Mouse (Mus musculus): ENCODE results near the gene Wdfy2. TPM values are rescaled to one million over a fixed set of nuclear protein-coding genes. Genes with fewer than 3 reads are reported as not detected.

Wdfy2 gene
- total and polyA plus RNA-seq, 3 experiments, result 5.0 to 6.7 (median 6.5) TPM

DNA sequence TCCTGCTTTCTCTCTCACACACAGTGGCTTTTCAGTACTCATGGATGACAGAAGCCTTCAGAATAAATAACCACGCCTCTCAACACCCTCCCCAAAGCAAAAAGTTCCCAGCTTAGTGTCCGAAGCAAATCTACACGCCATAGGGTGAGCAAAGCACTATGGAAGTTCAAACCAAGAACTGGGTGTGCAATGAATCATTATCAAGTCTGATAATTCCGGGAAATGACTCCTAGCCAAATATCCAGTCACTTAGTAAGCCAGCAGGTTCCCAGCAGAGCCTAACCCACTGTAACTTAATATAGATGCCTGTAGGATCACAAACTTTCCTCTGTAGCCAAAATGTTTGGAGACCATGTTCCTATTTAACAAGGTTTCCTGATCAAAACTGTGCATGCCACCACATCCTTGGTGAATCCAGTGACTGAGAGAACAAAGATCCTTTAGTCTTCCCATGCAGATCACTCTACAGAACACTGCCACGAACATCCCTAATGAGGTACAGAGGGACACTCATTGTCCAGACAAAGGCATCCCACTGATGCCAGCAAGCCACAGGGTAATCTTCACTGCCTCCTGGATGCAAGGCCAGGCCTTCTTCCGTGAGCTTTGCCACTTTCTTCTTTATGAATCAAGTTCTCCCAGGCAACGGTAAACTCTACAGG, 154.5 kb downstream of the Wdfy2 start:
- no peak overlapping the region for H3K9ac ChIP-seq (ENCODE audit: low read depth, low read length)
- H3K4me1 ChIP-seq (ENCODE audit: control insufficient read depth, insufficient read depth, low read length), result no peaks in the 10 kb centered on the region
- WGBS, result 64% methylated on average over 7 of the region's 7 CpGs
- H3K27me3 ChIP-seq (ENCODE audit: control insufficient read depth, insufficient read depth, low read length), result no peaks in the 10 kb centered on the region
- DNase-seq, result no peak
- intact Hi-C loops (cut with DNase I), result no loop called here
- H3K27ac ChIP-seq, result no peak overlapping the region
- H3K79me2 ChIP-seq (replicated peaks; ENCODE audit: control insufficient read depth, insufficient read depth, low read length), result no peaks in the 10 kb centered on the region
- TF ChIP-seq CTCF (IDR thresholded peaks at IDR 0.05), result no peak
- TF ChIP-seq POLR2A (IDR thresholded peaks at IDR 0.05; ENCODE audit: insufficient read depth, low read depth, low read length), result no peak
- no peak for TF ChIP-seq EP300 (IDR thresholded peaks at IDR 0.05; ENCODE audit: insufficient read depth, low read depth, low read length)
- H3K4me3 ChIP-seq, result no peak overlapping the region
- no peaks in the 10 kb centered on the region for H3K36me3 ChIP-seq (ENCODE audit: control insufficient read depth, insufficient read depth, low read length)

DNA sequence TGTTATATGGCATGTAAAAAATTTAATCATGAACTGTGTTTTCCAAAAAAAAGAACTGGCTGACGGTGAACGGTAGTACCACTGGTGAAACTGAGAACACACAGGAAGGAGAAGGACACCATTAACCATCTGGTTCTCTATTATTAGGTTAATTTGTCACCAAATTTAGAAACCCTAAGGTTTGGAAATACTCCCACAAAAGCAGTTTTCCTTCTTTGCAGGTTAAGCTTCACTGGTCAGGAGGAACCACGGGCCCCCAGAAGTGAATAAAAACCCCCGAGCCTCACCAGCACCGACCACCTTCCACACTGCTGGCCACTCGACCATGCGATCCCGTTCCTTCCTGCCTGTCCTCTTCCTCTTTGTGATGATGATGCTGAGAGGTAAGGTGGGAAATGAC, 160.3 kb downstream of the Wdfy2 start, which contains the start of gene Defb47:
TSS of gene Defb47 (plus strand) at position 301 of the 400 bp plus-strand sequence.
- no peak within 1 kb of the TSS for H3K4me3 ChIP-seq
- intact Hi-C loops (cut with DNase I), result no loop called here
- no peak within 1 kb of the TSS for H3K27ac ChIP-seq
- no peaks in the 10 kb centered on the region for H3K4me1 ChIP-seq (ENCODE audit: control insufficient read depth, insufficient read depth, low read length)
- DNase-seq, result no peak
- no peaks in the 10 kb centered on the region for H3K27me3 ChIP-seq (ENCODE audit: control insufficient read depth, insufficient read depth, low read length)
- WGBS, result 74% methylated on average over 8 of the region's 8 CpGs
- H3K36me3 ChIP-seq (ENCODE audit: control insufficient read depth, insufficient read depth, low read length), result no peaks in the 10 kb centered on the region
- no peak within 1 kb of the TSS for H3K9ac ChIP-seq (ENCODE audit: low read depth, low read length)
- TF ChIP-seq EP300 (IDR thresholded peaks at IDR 0.05; ENCODE audit: insufficient read depth, low read depth, low read length) (no peak), CTCF (IDR thresholded peaks at IDR 0.05) (no peak), POLR2A (IDR thresholded peaks at IDR 0.05; ENCODE audit: insufficient read depth, low read depth, low read length) (no peak)
- H3K79me2 ChIP-seq (replicated peaks; ENCODE audit: control insufficient read depth, insufficient read depth, low read length), result no peaks in the 10 kb centered on the region

DNA sequence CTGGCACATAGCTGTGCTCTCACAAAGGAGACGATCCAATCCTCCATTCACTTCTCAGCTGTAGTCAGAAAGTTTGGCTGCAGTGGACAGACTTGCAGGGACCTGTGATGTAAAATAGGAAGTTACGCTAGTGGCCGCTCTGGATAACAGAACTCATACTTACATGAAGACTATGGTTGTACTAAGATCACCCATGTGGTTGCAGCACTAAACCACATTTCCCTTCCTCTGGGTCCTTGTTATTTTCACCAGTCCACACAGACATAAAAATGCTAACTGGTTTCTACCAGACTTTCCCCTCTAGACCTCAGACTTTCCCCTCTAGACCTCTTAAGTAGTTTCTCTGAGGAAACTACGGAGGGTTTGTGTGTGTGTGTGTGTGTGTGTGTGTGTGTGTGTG, 161.5 kb downstream of the Wdfy2 start:
- no peak overlapping the region for H3K4me3 ChIP-seq
- DNase-seq, result no peak
- no peak overlapping the region for H3K9ac ChIP-seq (ENCODE audit: low read depth, low read length)
- H3K27ac ChIP-seq, result no peak overlapping the region
- H3K4me1 ChIP-seq (ENCODE audit: control insufficient read depth, insufficient read depth, low read length), result no peaks in the 10 kb centered on the region
- no peaks in the 10 kb centered on the region for H3K27me3 ChIP-seq (ENCODE audit: control insufficient read depth, insufficient read depth, low read length)
- 79% methylated on average over 4 of the region's 4 CpGs for WGBS
- no peaks in the 10 kb centered on the region for H3K79me2 ChIP-seq (replicated peaks; ENCODE audit: control insufficient read depth, insufficient read depth, low read length)
- no peaks in the 10 kb centered on the region for H3K36me3 ChIP-seq (ENCODE audit: control insufficient read depth, insufficient read depth, low read length)
- TF ChIP-seq CTCF (IDR thresholded peaks at IDR 0.05), result no peak
- TF ChIP-seq POLR2A (IDR thresholded peaks at IDR 0.05; ENCODE audit: insufficient read depth, low read depth, low read length), result no peak
- TF ChIP-seq EP300 (IDR thresholded peaks at IDR 0.05; ENCODE audit: insufficient read depth, low read depth, low read length), result no peak
- intact Hi-C loops (cut with DNase I), result no loop called here

DNA sequence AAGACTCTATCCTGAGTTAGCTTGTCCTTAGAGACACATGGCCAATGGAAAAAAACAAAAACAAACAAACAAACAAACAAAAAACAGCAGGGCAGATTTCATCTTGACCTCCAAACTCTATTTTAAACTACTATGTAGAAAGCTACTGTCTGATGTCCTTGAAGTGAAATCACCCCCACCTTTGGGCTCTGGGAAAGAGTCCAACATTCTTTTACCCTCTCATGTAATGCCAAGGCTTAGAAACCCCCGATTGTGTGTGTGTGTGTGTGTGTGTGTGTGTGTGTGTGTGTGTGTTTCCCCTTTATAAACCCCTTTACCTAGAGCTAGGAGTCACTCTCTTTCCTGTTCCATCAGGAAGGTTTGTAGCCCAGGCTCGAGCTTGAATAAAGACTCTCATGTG, 165.1 kb downstream of the Wdfy2 start:
- Histone ChIP-seq H3K9ac (ENCODE audit: low read depth, low read length) (no peak overlapping the region), H3K36me3 (ENCODE audit: control insufficient read depth, insufficient read depth, low read length) (no peaks in the 10 kb centered on the region), H3K4me1 (ENCODE audit: control insufficient read depth, insufficient read depth, low read length) (no peaks in the 10 kb centered on the region), H3K27ac (no peak overlapping the region), H3K79me2 (replicated peaks; ENCODE audit: control insufficient read depth, insufficient read depth, low read length) (no peaks in the 10 kb centered on the region), H3K4me3 (no peak overlapping the region), H3K27me3 (ENCODE audit: control insufficient read depth, insufficient read depth, low read length) (no peaks in the 10 kb centered on the region)
- 33% methylated on average over 2 of the region's 2 CpGs for WGBS
- no peak for DNase-seq
- intact Hi-C loops (cut with DNase I), result no loop called here
- TF ChIP-seq CTCF (IDR thresholded peaks at IDR 0.05) (no peak), EP300 (IDR thresholded peaks at IDR 0.05; ENCODE audit: insufficient read depth, low read depth, low read length) (no peak), POLR2A (IDR thresholded peaks at IDR 0.05; ENCODE audit: insufficient read depth, low read depth, low read length) (no peak)

Small RNA genes within 50 kb of the gene (microRNA-seq; reads per million reads assigned to microRNA genes)
- gene Mir6541 (0 reads per million in 2 experiments), gene Mir8098 (1.2 to 1.7 reads per million in 2 experiments)

Other genes with a start within 250 kb of the Wdfy2 start
- gene Serpine3, start 174.0 kb upstream of the Wdfy2 start, total RNA-seq (2021), result not detected
- not detected in 2 replicates for gene Serpine3, start 174.0 kb upstream of the Wdfy2 start, polyA plus RNA-seq (2012; rRNA removed)
- gene Ints6, start 76.5 kb upstream of the Wdfy2 start, total RNA-seq (2021), result 10 to 100 TPM; 13.6 to 16.9 TPM
- gene Ints6, start 76.5 kb upstream of the Wdfy2 start, polyA plus RNA-seq (2012; rRNA removed), result 3.7 and 6.7 TPM in 2 replicates
- gene Defb48, start 146.8 kb downstream of the Wdfy2 start, total RNA-seq (2021), result not detected
- not detected in 2 replicates for gene Defb48, start 146.8 kb downstream of the Wdfy2 start, polyA plus RNA-seq (2012; rRNA removed)
- gene Defb47, start 160.4 kb downstream of the Wdfy2 start, total RNA-seq (2021), result not detected
- gene Defb47, start 160.4 kb downstream of the Wdfy2 start, polyA plus RNA-seq (2012; rRNA removed), result not detected in 2 replicates
- gene Defb43, start 174.1 kb downstream of the Wdfy2 start, total RNA-seq (2021), result not detected
- not detected in 2 replicates for gene Defb43, start 174.1 kb downstream of the Wdfy2 start, polyA plus RNA-seq (2012; rRNA removed)
- gene Defb42, start 209.3 kb downstream of the Wdfy2 start, total RNA-seq (2021), result under 1 TPM in 1 of 2 experiments, not detected in 1; 0.16 TPM
- 0.12 and 0.16 TPM in 2 replicates for gene Defb42, start 209.3 kb downstream of the Wdfy2 start, polyA plus RNA-seq (2012; rRNA removed)
- not detected for gene Defb30, start 212.3 kb downstream of the Wdfy2 start, total RNA-seq (2021)
- gene Defb30, start 212.3 kb downstream of the Wdfy2 start, polyA plus RNA-seq (2012; rRNA removed), result not detected in 2 replicates